Mouse (Mus musculus): ENCODE data around the gene Kcnk2. TPM values are rescaled to one million over a fixed set of nuclear protein-coding genes. Genes with fewer than 3 reads are reported as not detected.
A peak's percentile ranks its signal among the peaks of the same experiment; 100 is the strongest.

Gene Kcnk2
- polyA plus RNA-seq, 1 experiment from 2014 or later = 3.7 TPM

GRCm38 (mm10) chr1:189386141-189386540, 15.9 kb downstream of the Kcnk2 start:
- Histone ChIP-seq H3K4me1 (no peaks in the 10 kb centered on the region), H3K9me3 (no peaks in the 10 kb centered on the region), H3K4me3 (no peak overlapping the region), H3K27ac (no peak overlapping the region), H3K27me3 (ENCODE audit: poor library complexity, severe bottlenecking) (no peaks in the 10 kb centered on the region), H3K36me3 (replicated peaks) (no peaks in the 10 kb centered on the region)
- DNase-seq (ENCODE audit: extremely low spot score, low spot score) = no peak
- WGBS = 92% methylated on average over 2 of the region's 2 CpGs

- no peak overlapping the region for H3K27ac ChIP-seq
- H3K27me3 ChIP-seq (ENCODE audit: poor library complexity, severe bottlenecking) = no peaks in the 10 kb centered on the region
- no peak overlapping the region for H3K4me3 ChIP-seq
- no peaks in the 10 kb centered on the region for H3K9me3 ChIP-seq
- WGBS = 89% methylated on average over 4 of the region's 4 CpGs
- H3K4me1 ChIP-seq = 0 out of 2 replicates have a peak, but pooled peaks cover 3% of the 10 kb centered on the region
- no peak for DNase-seq (ENCODE audit: extremely low spot score, low spot score)
- H3K36me3 ChIP-seq (replicated peaks) = no peaks in the 10 kb centered on the region
Observed at GRCm38 (mm10) chr1:189367722-189368121, 34.4 kb downstream of the Kcnk2 start.

GRCm38 (mm10) chr1:189364188-189364587, 37.9 kb downstream of the Kcnk2 start:
- Histone ChIP-seq H3K9me3 (no peaks in the 10 kb centered on the region), H3K27ac (no peak overlapping the region), H3K4me1 (no peaks in the 10 kb centered on the region), H3K36me3 (replicated peaks) (no peaks in the 10 kb centered on the region), H3K4me3 (no peak overlapping the region), H3K27me3 (ENCODE audit: poor library complexity, severe bottlenecking) (no peaks in the 10 kb centered on the region)
- 75% methylated on average over 5 of the region's 5 CpGs for WGBS
- no peak for DNase-seq (ENCODE audit: extremely low spot score, low spot score)

- H3K27ac ChIP-seq = no peak overlapping the region
- H3K4me3 ChIP-seq = no peak overlapping the region
- WGBS = 78% methylated on average over 6 of the region's 6 CpGs
- H3K27me3 ChIP-seq (ENCODE audit: poor library complexity, severe bottlenecking) = no peaks in the 10 kb centered on the region
- H3K9me3 ChIP-seq = no peaks in the 10 kb centered on the region
- H3K4me1 ChIP-seq = no peaks in the 10 kb centered on the region
- H3K36me3 ChIP-seq (replicated peaks) = no peaks in the 10 kb centered on the region
- no peak for DNase-seq (ENCODE audit: extremely low spot score, low spot score)
Observed at GRCm38 (mm10) chr1:189362579-189362978, 39.5 kb downstream of the Kcnk2 start.

GRCm38 (mm10) chr1:189359699-189360098, 42.4 kb downstream of the Kcnk2 start:
- H3K27me3 ChIP-seq (ENCODE audit: poor library complexity, severe bottlenecking) = no peaks in the 10 kb centered on the region
- WGBS = 86% methylated on average over 4 of the region's 4 CpGs
- DNase-seq (ENCODE audit: extremely low spot score, low spot score) = no peak
- no peaks in the 10 kb centered on the region for H3K36me3 ChIP-seq (replicated peaks)
- no peaks in the 10 kb centered on the region for H3K4me1 ChIP-seq
- H3K27ac ChIP-seq = no peak overlapping the region
- no peaks in the 10 kb centered on the region for H3K9me3 ChIP-seq
- no peak overlapping the region for H3K4me3 ChIP-seq

- no peak overlapping the region for H3K4me3 ChIP-seq
- no peak for DNase-seq (ENCODE audit: extremely low spot score, low spot score)
- no peaks in the 10 kb centered on the region for H3K36me3 ChIP-seq (replicated peaks)
- no peaks in the 10 kb centered on the region for H3K4me1 ChIP-seq
- 91% methylated on average over 1 of the region's 1 CpGs for WGBS
- no peaks in the 10 kb centered on the region; the same call in 1 of the 2 replicates for H3K9me3 ChIP-seq
- no peak overlapping the region for H3K27ac ChIP-seq
- no peaks in the 10 kb centered on the region for H3K27me3 ChIP-seq (ENCODE audit: poor library complexity, severe bottlenecking)
Observed at GRCm38 (mm10) chr1:189353887-189354286, 48.2 kb downstream of the Kcnk2 start.

- 92% methylated on average over 6 of the region's 6 CpGs for WGBS
- H3K27me3 ChIP-seq (ENCODE audit: poor library complexity, severe bottlenecking) = no peaks in the 10 kb centered on the region
- DNase-seq (ENCODE audit: extremely low spot score, low spot score) = no peak
Observed at GRCm38 (mm10) chr1:189351804-189352203, 50.3 kb downstream of the Kcnk2 start.

DNA sequence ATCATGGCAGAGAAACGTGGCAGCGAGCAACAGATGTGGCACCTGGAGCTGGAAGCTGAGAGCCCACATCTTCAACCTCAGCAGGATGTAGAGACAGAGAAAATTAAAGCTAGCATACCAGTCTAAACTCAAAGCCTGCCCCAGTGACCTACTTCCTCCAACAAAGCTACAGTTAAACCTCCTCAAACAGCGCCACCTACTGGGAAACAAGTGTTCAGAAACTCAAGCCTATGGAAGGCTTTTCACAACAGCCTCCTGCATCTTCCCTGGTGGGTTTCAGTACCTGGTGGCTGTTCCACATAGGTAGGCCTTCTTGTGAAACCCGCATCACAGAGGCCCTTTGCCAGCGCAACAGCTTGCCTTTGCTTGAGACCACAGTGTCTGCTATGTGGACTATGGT, 52.9 kb downstream of the Kcnk2 start:
- WGBS = 87% methylated on average over 5 of the region's 5 CpGs
- Histone ChIP-seq H3K9me3 (no peaks in the 10 kb centered on the region; the same call in 1 of the 2 replicates), H3K27me3 (ENCODE audit: poor library complexity, severe bottlenecking) (peaks cover 21% of the 10 kb centered on the region), H3K4me3 (no peak overlapping the region), H3K27ac (no peak overlapping the region), H3K36me3 (replicated peaks) (no peaks in the 10 kb centered on the region), H3K4me1 (peaks cover 3% of the 10 kb centered on the region)
- no peak for DNase-seq (ENCODE audit: extremely low spot score, low spot score)

More at GRCm38 (mm10) chr1:189351804-189352203, 50.3 kb downstream of the Kcnk2 start:
- H3K27ac ChIP-seq = no peak overlapping the region
- no peaks in the 10 kb centered on the region for H3K36me3 ChIP-seq (replicated peaks)
- H3K4me3 ChIP-seq = no peak overlapping the region
- H3K4me1 ChIP-seq = no peaks in the 10 kb centered on the region
- H3K9me3 ChIP-seq = no peaks in the 10 kb centered on the region; the same call in 1 of the 2 replicates

GRCm38 (mm10) chr1:189345166-189345565, 56.9 kb downstream of the Kcnk2 start:
- DNase-seq (ENCODE audit: extremely low spot score, low spot score) = no peak
- H3K4me3 ChIP-seq = no peak overlapping the region
- no peaks in the 10 kb centered on the region for H3K36me3 ChIP-seq (replicated peaks)
- H3K27me3 ChIP-seq (ENCODE audit: poor library complexity, severe bottlenecking) = peaks cover 50% of the 10 kb centered on the region
- WGBS = 79% methylated on average over 5 of the region's 5 CpGs
- no peaks in the 10 kb centered on the region; the same call in 1 of the 2 replicates for H3K9me3 ChIP-seq
- H3K27ac ChIP-seq = no peak overlapping the region
- peaks cover 27% of the 10 kb centered on the region for H3K4me1 ChIP-seq

DNA sequence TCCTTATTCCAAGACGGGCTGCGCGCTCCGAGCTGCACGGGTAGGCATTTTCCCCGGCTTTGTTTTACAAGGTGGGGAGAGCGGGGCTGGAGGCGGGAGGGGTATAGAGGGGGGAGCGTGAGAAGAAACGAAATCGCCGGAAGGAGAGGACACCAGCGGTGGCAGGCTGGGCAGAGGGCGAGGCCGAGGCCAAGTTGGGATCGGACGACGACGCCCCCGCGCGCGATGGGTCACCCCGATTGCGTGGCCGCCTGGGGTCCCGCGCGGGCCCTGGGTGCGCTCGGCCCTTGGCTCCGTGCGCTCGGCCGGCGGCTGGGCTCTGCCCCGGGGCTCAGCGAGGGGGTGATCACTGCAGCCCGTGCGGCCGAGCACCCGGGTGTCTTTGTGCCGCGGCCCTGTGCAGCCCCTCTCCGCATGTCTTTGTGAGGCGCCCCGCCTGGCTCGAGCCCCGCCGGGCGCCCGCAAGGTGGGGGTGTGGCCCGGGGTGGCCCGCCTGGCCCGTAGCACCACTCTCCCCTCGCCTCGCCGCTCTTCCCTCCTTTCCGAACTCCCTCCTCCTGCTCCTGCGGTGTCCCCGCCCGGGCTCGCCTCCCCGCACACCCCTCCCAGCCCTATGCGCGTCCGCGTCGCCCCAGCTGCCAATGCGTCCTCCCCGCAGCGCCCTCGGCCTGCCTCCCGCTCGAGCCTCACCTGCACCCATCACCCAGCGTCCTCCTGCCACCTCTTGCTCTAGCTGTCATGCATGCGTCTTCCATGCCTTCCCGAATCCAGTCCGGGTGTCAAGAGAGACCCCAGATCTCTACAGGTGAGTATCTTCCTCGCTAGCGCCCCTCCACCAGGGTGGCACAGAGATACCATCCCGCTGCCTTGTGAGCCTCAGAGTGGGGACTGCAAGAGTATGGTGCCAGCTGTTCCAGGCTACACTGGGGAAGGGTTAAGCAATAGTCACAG, 58.5 kb downstream of the Kcnk2 start:
- DNase-seq (ENCODE audit: extremely low spot score, low spot score) = peak; percentile 48
- Histone ChIP-seq H3K27me3 (ENCODE audit: poor library complexity, severe bottlenecking) (peaks cover 50% of the 10 kb centered on the region), H3K36me3 (replicated peaks) (no peaks in the 10 kb centered on the region), H3K4me1 (peaks cover 27% of the 10 kb centered on the region), H3K27ac (peak overlapping the region; percentile 89), H3K9me3 (no peaks in the 10 kb centered on the region), H3K4me3 (peak overlapping the region; percentile 75)
- under 1% methylated on average over 80 of the region's 82 CpGs for WGBS

DNA sequence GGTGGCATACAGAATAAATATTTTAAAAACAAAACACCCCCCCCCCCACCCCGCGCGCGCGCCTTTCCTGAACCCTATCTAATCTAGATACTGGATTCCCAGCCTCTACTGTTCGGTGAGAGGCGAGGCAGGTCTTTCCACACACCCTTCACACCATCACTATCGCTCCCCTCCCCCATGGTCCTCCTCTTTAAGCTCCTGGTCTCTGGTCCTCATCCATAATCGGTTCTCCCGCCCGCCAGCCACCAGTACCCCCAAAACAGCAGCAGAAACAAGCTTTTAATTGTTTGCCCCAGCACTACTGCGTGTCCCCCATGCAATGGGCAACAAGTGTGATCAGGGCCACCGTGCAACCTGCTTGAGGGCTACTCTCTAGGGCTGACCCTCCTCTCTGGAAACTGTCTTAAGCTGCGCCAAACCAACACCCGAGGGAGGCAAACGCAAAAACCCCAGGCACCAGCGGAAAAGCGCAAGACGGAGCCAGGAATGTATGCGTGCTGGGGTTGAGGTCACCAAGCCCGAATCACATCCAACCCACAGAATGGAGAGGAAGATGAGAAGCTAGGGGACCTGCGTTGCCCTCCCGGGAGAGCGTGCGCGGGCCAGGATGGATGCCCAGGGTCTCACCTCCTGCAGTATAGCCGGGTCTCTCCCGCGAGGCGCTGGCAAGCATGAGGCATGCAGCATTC, 59.5 kb downstream of the Kcnk2 start:
- Histone ChIP-seq H3K36me3 (replicated peaks) (no peaks in the 10 kb centered on the region), H3K27ac (peak overlapping the region; percentile 89), H3K9me3 (no peaks in the 10 kb centered on the region), H3K4me3 (peak overlapping the region; percentile 75), H3K27me3 (ENCODE audit: poor library complexity, severe bottlenecking) (peaks cover 50% of the 10 kb centered on the region), H3K4me1 (peaks cover 27% of the 10 kb centered on the region)
- peak; percentile 42 for DNase-seq (ENCODE audit: extremely low spot score, low spot score)
- 3% methylated on average over 30 of the region's 30 CpGs for WGBS

DNA sequence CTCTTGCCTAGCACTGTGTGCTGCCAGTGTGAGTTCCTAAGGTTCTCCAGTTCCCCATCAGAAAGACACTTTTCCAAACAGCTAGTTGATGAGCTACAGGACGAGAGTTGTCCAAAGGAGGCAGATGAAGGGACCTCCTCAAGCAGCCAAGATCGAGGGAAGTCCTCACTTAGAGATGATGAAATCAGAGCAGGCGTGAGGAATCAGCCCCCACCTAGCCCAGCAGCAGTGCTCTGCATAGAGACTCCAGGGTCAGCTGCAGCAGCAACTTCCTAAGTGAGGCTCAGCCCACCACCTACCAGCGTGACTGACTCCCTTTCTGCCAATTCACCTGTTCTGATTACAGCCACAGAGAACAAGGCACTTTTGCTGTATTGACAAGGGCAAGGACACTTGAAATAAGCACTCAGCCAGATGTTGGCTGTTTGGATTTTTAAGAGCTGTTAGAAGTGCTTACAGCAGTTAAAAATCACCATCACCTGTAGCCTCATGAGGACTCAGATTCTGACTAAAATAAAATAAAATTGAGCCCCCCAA, 60.6 kb downstream of the Kcnk2 start:
- WGBS = 57% methylated on average over 4 of the region's 4 CpGs

More for the DNA sequence above, 60.6 kb downstream of the Kcnk2 start:
- H3K36me3 ChIP-seq (replicated peaks) = no peaks in the 10 kb centered on the region
- DNase-seq (ENCODE audit: extremely low spot score, low spot score) = no peak
- H3K27ac ChIP-seq = no peak overlapping the region
- H3K4me3 ChIP-seq = no peak overlapping the region
- H3K4me1 ChIP-seq = peaks cover 27% of the 10 kb centered on the region
- peaks cover 50% of the 10 kb centered on the region for H3K27me3 ChIP-seq (ENCODE audit: poor library complexity, severe bottlenecking)
- no peaks in the 10 kb centered on the region for H3K9me3 ChIP-seq
